Mouse (Mus musculus) heart, postnatal 25 days (tissue): Measurements from ENCODE around the gene Ppp1r13l. TPM values are rescaled to one million over a fixed set of nuclear protein-coding genes. Genes with fewer than 3 reads are reported as not detected.

Experiments used
- DNase-seq: peaks from one replicate; pipeline ENCODE4 v3.0.0; 2022; ENCODE audit warnings: low spot score
- intact Hi-C: fragments of 180-260 bp; cut with DNase I; formaldehyde crosslinking; loops from one replicate; pipeline ENCODE4 v1.15.1; 2025
- total RNA-seq, 2 experiments: library from RNA; stranded (reverse); gene quantifications; 2 replicates each; pipeline ENCODE4 v1.2.3; 2021

The Ppp1r13l gene
- total RNA-seq, 2 experiments from 2014 or later = 36.5 to 40.5 TPM

DNA sequence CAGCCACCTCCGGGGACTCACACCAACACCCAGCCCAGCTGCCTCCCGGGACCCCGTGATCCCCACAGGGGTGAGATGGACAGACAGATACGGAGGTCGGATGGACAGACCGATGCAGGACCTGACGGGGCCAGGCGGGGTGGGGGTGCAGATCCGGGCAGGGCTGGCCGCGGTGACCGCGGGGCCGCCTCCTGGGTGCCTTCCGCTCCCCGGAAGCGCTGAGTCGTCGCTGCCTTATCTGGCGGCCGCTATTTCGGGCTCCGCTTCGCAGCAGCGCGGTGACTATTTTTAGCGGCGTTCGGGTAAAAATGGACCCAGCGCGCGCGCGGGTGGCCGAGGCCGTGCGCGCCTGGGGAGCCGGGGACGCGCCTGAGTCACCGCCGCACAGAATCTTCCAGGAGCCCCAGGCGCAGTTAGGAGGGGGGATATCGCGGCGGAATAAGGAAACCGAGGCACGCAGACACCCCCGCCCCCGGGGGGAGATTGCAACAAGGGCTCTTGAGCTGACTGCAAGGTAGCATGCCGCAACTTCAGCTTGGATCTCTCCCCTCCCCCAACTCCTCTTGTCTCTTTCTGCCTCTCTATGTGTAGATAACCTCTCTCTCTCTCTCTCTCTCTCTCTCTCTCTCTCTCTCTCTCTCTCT is 26.7 kb upstream of the Ppp1r13l start:
- intact Hi-C loops = no loop called here
- DNase-seq = peak; percentile 74

DNA sequence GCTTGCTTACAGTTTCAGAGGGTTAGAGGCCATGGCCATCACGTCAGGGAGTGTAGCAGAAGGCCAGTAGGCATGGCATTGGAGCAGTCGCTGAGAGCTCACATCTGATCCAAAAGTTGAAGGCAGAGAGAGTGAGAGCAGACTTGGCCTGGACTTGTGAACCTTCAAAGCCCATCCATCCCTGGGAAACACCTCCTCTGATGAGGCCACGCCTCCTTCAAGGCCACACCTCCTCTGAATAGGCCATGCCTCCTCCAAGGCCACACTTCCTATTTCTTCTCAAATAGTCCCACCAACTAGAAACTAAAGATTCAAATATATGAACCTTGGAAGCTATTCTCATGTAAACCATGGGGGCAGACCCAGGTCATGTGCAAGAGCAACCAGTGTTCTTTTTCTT is 24.0 kb upstream of the Ppp1r13l start:
- intact Hi-C loops = no loop called here

GRCm38 (mm10) chr7:19337122-19337521 is 22.4 kb upstream of the Ppp1r13l start:
- intact Hi-C loops = no loop called here
- no peak for DNase-seq

More for the DNA sequence above, 24.0 kb upstream of the Ppp1r13l start:
- no peak for DNase-seq

DNA sequence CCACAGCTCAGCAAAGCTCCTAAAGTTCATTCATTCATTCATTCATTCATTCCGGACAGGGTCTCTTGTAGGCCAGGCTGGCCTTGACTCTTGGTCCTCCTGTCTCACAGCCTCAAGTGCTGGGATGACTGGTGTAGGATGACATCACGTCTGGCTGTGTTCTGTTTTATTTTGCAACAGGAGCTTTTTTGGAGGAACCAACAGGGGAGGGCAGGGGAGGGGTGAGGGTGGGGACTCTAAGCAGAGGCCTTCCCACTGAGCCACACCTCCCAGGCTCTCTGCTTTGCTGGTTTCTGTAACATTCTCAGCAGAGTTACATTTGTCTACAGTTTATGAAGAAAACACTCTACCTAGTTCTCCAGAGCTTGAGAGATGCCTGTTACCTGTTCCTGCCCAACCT is 21.5 kb upstream of the Ppp1r13l start:
- intact Hi-C loops = no loop called here
- no peak for DNase-seq

DNA sequence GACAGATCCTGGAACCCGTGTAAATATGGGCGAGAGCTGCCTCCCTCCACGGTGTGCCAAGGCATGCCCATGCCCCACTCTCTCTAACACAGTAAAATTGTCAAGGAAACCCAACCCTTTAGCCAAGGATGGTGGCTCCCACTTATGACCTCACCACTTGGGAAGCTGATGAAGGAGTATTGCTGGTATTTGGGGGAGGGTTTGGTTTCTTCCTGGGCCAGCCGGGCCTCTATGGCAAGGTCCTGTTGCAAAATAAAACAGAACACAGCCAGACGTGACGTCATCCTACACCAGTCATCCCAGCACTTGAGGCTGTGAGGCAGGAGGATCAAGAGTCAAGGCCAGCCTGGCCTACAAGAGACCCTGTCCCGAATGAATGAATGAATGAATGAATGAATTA is 21.0 kb upstream of the Ppp1r13l start:
- intact Hi-C loops = no loop called here
- no peak for DNase-seq

DNA sequence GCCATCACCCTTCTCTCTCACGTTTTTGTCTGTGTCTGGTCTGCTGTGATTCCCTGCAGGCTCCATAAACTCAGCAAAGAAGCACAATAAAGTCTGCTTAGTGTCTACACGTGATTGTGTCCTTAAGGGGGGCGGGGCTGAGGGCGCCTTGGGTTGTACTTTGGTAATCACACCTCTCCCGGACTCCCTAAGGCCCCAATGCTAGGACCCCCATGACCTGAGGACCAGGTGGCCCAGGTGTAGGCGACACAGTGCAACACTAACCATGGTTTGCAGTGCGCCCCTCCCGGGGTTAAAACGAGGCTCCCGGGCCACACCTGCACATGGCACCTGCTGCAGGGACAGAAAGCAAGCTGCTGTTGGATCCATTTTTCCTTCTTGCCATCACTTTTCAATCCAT is 18.3 kb upstream of the Ppp1r13l start:
- no peak for DNase-seq
- intact Hi-C loops = loop anchor here (5.0 kb wide), 1 partner anchor 164 kb away; the partner anchor contains the start of gene Eml2

- peak; percentile 56 for DNase-seq
- intact Hi-C loops = loop anchor here (2.0 to 5.0 kb wide), 2 partner anchors 103 to 165 kb away; partner anchors contain the start of gene Eml2
Observed at GRCm38 (mm10) chr7:19341761-19342409, 17.7 kb upstream of the Ppp1r13l start.

- intact Hi-C loops = loop anchor here (1.0 to 5.0 kb wide), 3 partner anchors 42 to 165 kb away; partner anchors contain the start of gene Eml2
- peak; percentile 76 for DNase-seq
Observed at GRCm38 (mm10) chr7:19342481-19343027, 17.0 kb upstream of the Ppp1r13l start.

GRCm38 (mm10) chr7:19343210-19343808 is 16.2 kb upstream of the Ppp1r13l start:
- DNase-seq = no peak
- intact Hi-C loops = loop anchor here (1.0 to 5.0 kb wide), 3 partner anchors 43 to 166 kb away; partner anchors contain the start of gene Eml2

DNA sequence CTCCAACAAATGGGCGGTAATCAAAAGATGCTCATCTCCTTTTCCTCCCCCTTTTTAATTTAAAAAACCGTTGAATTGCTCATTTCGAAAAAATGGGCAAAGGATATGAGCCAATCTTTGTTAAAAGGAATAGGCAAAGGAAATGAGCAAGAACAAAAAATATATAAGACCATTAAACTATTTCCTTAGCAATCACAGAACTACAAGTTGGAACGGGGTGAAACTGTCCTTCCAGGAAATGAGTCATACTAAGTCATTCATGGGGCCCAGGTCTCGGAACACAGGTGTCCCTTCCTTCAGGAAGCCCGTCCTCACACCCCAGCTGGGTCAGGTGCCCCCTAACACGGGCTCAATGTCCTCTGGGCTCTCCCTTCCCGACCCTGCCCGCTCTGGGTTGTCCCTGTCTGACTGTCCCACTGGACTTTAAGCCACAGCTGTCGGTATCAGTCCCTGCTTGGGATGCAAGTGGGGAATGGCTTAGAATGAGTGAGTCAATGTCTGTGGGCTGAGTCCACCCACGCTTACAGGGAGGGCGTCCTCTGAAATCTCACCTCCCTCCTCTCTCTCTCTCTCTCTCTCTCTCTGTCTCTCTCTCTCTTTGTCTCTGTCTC is 15.2 kb upstream of the Ppp1r13l start, which contains the start of gene Ercc1:
Gene Ercc1 (plus strand): TSS at position 542 of the 611 bp plus-strand sequence.
- intact Hi-C loops = loop anchor here (5.0 kb wide), 1 partner anchor 167 kb away; the partner anchor contains the start of gene Eml2
- no peak for DNase-seq

GRCm38 (mm10) chr7:19344938-19345471 is 14.5 kb upstream of the Ppp1r13l start:
- peak; percentile 89 for DNase-seq
- intact Hi-C loops = loop anchor here (5.0 kb wide), 2 partner anchors 168 to 188 kb away; partner anchors contain the start of gene Eml2

DNA sequence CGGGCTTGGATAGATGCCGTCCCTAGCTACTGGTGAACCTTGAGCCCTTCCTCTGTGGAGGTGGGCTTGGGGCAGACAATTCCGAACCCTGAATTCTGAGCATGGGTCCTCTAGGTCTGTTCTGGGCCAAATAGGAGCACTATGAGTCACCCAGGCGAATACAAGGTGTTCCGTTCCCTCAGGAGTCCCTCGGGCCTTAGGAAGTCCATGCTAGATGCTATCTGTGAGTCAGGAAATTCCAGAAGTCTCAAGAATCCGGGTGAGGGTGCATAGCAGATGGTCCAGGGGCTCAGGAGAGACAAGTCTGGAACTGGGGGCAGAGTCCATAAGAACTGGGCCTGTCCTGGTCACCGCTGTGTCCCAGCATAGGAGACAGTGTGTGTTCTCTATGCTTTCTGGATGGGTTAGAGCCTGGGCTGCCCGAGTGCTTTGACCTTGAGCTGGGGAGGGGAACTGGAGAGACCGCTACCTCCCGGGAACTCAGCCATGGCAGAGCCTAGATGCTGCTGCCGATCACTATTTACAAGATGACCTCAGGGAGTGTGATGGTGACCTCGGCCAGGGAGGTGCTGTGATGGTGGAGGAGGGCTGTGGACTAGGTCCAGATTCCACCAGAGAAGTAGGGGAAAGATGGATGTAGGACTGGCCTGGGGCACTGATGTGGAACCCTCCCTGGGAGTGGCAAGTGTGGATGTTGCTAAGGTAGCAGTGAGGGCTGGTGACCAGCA is 10.2 kb upstream of the Ppp1r13l start:
- no peak for DNase-seq
- intact Hi-C loops = loop anchor here (5.0 kb wide), 1 partner anchor 192 kb away; no protein-coding TSS in a partner anchor

- no peak for DNase-seq
- intact Hi-C loops = no loop called here
Observed at GRCm38 (mm10) chr7:19350221-19350620, 9.3 kb upstream of the Ppp1r13l start.

- intact Hi-C loops = no loop called here
- DNase-seq = no peak
Observed at GRCm38 (mm10) chr7:19354991-19355390, 4.6 kb upstream of the Ppp1r13l start.

- intact Hi-C loops = no loop called here
- DNase-seq = no peak
Observed at GRCm38 (mm10) chr7:19356311-19356710, 3.2 kb upstream of the Ppp1r13l start.

DNA sequence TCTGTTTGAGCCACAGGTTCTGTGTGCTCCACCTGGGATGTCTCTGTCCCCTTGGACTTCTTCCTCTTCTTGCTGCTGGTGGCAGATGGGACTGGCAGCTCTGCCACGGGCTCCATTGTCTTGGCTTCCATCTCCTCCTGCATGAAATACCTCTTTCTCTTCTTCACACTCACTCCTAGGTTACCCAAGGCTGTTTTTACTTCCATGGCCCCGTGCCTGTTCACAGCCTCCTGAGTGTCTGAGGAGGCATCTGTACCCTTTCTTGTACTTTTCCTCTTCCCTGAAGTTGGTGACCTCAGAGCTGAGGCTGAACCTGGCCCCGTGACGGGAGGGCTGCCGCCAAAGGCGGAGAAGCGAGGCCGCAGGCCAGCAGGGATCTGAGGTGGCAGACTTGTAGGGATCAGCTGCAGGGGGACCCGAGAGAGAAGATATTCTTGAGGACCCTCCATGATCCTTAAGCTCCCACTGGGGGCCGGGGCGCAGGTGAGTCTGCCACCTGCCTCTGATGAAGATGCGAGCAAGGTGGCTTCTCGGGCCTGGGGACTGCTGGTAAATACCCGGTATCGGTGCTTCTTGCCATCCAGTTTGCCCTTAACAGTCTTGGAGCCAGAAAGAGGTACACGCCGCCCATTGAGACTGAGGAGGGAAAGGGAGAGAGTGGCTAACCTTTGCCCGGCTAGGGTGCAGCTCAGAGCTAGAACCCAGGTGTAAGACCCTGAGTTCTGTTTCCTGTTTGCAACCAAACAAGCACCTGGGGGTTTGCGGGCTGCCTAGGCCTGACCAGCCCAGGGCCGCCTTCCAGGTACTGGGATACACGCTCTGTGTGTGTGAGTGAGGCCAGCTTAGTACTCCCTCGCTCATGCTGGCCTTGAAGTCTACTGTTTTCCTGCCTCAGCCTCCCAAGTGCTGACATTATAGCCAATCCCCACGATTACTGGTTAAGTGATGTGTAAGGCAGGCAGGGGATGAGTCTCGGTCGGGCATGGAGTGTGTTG is 1.9 kb upstream of the Ppp1r13l start:
- intact Hi-C loops = no loop called here

GRCm38 (mm10) chr7:19358634-19359033 is 915 bp upstream of the Ppp1r13l start:
- intact Hi-C loops = no loop called here

More for the DNA sequence above, 1.9 kb upstream of the Ppp1r13l start:
- DNase-seq = no peak

More at GRCm38 (mm10) chr7:19358634-19359033, 915 bp upstream of the Ppp1r13l start:
- DNase-seq = no peak
